Mouse (Mus musculus) adrenal gland, postnatal 36 days (tissue): ENCODE data around the gene 4930590J08Rik. TPM values are rescaled to one million over a fixed set of nuclear protein-coding genes. Genes with fewer than 3 reads are reported as not detected.

Experiments used
- DNase-seq, 2 experiments: peaks; one replicate each; pipeline ENCODE4 v3.0.0; 2021; ENCODE audit warnings: mixed read lengths in 1 of 2
- total RNA-seq, 2 experiments: library from RNA; stranded (reverse); gene quantifications; 2 replicates each; pipeline ENCODE4 v1.2.3; 2021

4930590J08Rik gene
- total RNA-seq, 2 experiments from 2014 or later: 2.0 to 3.2 TPM

GRCm38 (mm10) chr6:91963429-91963828, 60.8 kb downstream of the 4930590J08Rik start:
- DNase-seq: no peak

DNA sequence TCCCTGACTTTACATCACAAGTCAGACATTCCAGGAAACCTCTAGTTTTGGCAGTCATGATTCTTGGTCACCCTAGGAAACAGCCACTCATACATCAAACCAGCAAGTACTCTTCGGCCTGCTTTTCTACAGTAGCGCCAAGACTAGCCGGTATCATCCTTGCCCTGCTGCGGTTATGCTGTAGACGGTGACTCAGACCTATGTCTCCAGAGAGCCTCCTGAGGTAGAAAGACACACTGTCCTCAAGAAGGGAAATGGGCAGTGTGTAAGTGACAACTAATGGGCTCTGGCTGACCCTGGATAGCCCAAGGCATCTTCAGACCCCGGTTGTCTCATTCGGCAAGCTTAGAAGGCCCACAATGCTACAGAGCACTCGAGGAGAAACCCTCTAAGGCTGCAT, 62.5 kb downstream of the 4930590J08Rik start:
- DNase-seq: no peak

DNA sequence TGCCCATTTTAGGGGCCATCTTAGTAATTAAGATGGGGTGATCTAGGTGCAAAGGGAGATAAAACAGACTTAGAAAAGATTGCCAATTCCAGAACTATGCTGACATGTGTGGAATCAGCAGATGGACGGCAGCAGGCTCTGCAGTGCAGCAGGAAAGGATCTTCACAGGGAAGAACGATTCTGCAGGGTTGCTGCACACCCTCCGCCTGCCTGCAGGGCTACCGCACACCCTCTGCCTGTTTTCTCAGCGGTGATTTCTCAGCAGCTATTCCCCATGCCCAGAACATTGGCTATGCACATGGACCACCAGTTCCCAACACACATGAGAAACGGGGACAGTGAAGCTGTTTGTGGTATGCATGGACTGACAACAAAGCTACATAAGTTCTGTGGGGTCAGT, 63.4 kb downstream of the 4930590J08Rik start:
- DNase-seq: no peak

GRCm38 (mm10) chr6:91972201-91972646, 69.6 kb downstream of the 4930590J08Rik start:
- DNase-seq: peak; percentile 55 to 74

DNA sequence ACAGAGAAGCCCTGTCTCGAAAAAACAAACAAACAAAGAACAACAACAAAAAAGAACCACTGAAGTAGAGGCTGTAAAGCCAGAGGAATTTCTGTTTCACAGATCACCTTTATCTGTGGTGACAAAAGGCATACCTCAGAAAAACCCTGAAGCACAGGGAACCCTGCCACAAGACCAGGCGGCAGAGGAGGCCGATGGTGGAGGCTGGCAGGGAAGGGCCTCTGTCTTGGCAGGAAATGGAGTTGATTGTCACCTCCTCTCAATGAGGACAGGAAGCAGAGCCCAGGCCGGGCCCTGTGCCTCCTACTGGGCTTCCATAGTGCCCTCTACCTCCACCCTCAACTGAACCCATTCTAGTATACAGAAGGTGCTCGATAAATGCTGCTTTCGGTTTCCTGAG, 71.4 kb downstream of the 4930590J08Rik start:
- DNase-seq: no peak

DNA sequence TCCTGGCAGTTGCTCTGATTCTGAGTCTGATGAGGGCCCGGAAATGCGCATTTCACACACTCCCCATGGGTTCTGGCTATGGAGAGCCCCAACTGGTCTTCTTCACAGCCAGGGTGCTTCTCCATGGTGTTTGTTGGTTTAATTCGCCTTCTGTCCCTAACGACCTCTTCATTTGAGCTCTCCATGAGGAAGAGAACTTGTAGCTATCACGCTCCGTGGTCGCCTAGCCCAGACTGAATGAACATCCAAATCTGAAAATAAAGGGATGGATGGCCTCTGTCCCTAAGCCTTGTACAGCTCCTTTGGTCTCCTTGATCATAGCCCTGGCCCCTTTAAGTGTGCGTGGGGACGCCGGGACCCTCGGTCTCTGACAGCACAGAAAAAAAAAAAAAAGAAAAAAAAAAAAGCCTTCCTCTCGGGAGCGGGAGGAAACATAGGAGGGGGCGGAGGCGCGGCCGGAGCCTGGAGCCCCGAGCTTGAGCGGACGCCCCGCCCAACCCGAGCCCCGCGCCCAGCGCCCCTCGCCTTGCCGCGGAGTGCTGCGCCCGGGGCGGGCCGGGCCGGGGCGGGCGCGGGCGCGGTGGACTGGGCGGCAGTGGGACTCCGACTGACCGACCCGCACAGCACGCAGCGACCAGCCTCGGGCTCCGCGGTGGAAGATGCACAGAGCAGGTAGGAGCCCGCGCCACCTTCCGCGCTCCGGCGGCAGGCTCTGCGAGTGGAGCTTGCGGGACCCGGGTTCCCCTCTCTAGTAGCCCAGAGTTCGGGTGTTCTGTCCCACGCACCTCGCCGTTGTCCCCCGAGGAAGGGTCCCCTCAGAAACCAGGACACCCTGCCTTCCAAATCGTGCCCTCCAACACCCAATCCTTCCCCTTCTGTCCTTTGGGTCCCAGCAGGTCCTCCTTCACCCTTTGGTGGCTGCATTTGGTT, 76.0 kb downstream of the 4930590J08Rik start, which contains the start of gene Fgd5:
Fgd5 (plus strand) TSS at position 508 of the 930 bp plus-strand sequence.
- DNase-seq: peak; percentile 35 to 63

GRCm38 (mm10) chr6:91979301-91979996, 76.8 kb downstream of the 4930590J08Rik start:
- DNase-seq: no peak

DNA sequence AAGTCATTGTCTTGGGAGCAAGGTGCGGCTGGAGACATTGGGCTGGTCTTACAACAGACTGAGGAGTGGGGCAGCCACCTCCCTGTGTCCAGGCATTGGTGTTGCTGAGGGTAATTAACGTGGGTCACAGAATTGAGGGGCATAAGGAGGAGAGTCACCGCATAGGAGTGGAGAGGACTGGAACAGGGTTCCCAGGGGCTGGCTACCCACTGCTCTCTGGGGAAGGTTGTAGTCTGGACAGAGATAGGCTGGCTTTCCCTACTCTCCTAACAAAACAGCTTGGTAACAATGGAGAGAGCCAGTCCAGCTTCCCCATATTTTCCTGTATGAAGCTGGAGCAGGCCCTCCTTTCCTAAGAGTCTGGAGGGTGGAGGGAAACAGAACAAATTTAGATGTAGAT, 77.4 kb downstream of the 4930590J08Rik start:
- DNase-seq: no peak

DNA sequence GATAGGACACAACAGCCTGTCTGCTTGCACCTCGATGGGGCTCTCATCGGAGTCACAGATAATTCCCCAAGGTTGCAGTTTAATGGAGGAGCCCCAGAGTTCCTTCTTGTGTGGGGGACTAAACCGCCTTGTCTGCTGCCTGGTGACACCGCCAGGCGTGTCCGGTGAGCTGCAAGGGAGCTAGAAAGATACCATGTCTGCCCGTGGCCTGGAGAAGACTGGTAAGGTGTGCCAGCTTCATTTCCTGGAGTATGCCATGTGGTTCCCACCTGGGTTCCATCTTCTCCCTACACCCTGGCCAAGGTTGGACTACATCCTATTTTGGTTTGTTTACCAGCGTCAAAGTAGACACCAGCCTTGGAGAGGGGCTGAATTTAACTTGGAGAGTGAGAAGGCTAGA, 87.5 kb downstream of the 4930590J08Rik start:
- no peak for DNase-seq

DNA sequence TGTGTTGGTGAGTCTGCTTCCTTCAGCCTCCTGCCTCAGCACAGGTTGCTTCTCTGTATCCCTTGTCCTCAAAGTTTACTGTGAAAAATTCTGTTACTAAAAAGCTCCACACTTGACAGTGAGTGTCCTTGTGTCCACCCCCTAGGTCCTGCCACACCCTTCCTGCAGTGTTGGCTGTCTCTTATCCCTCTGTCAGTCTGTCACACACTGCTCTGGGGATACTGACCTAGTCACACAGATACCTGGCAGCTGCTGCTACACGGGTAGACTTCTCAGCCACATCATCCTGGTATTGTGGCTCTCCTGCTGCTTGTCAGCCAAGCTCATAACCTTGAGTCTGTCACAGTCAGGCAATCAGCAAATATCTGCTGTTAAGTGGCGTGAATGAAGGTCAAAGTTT, 90.2 kb downstream of the 4930590J08Rik start:
- no peak for DNase-seq

- no peak for DNase-seq
Measured at GRCm38 (mm10) chr6:91993795-91994505, 91.3 kb downstream of the 4930590J08Rik start.

GRCm38 (mm10) chr6:91996072-91996471, 93.5 kb downstream of the 4930590J08Rik start:
- no peak for DNase-seq

Other genes with a start within 250 kb of the 4930590J08Rik start
- 100 to 1,000 TPM; 331 to 678 TPM for gene Slc6a6, start 218.8 kb upstream of the 4930590J08Rik start, total RNA-seq
- 1 to 10 TPM; 1.2 to 1.7 TPM for gene Grip2, start 75.6 kb upstream of the 4930590J08Rik start, total RNA-seq
- 10 to 100 TPM; 34.0 to 51.6 TPM for gene Ccdc174, start 24.8 kb upstream of the 4930590J08Rik start, total RNA-seq
- 10 to 100 TPM; 11.4 to 21.4 TPM for gene Fgd5, start 76.1 kb downstream of the 4930590J08Rik start, total RNA-seq
- gene Nr2c2, start 188.6 kb downstream of the 4930590J08Rik start, total RNA-seq: 10 to 100 TPM; 35.3 to 41.5 TPM